Mouse (Mus musculus): Measurements from ENCODE around the gene Tbx21. TPM values are rescaled to one million over a fixed set of nuclear protein-coding genes. Genes with fewer than 3 reads are reported as not detected.

The Tbx21 gene
- total RNA-seq, 1 experiment, result 0.27 TPM

- H3K27ac ChIP-seq (ENCODE audit: insufficient read depth, low read depth, low read length, poor library complexity, severe bottlenecking), result no peak overlapping the region
- H3K36me3 ChIP-seq (ENCODE audit: control insufficient read depth, insufficient read depth, low read length, poor library complexity, severe bottlenecking), result no peaks in the 10 kb centered on the region
- H3K4me1 ChIP-seq (ENCODE audit: control insufficient read depth in 2 of 2, insufficient read depth in 2 of 2, low read length in 2 of 2, poor library complexity in 1 of 2), result peaks cover 0 to 12% of the 10 kb centered on the region in 2 experiments; a peak in 3 of 4 replicates
- no peaks in the 10 kb centered on the region for H3K9me3 ChIP-seq (ENCODE audit: control insufficient read depth, insufficient read depth, low read depth, low read length)
- no peak for DNase-seq (ENCODE audit: low read depth, low spot score)
- peak overlapping the region; percentile 62; the same call in 1 of the 2 replicates for H3K9ac ChIP-seq (ENCODE audit: insufficient read depth, low read depth, low read length, poor library complexity, severe bottlenecking)
- in situ Hi-C loops (cut with MboI; ENCODE audit: low sequenced_read_pairs in 2 of 2, unreplicated experiment in 2 of 2), result no loop called here
- TF ChIP-seq ZNF384 (IDR thresholded peaks at IDR 0.05; ENCODE audit: low read depth, low read length), result no peak
- no peak for TF ChIP-seq CHD2 (IDR thresholded peaks at IDR 0.05; ENCODE audit: low read depth, low read length)
- no peak for TF ChIP-seq MAFK (IDR thresholded peaks at IDR 0.05; ENCODE audit: insufficient read depth, low read depth, low read length)
- no peak for TF ChIP-seq HCFC1 (IDR thresholded peaks at IDR 0.05; ENCODE audit: borderline replicate concordance, insufficient read depth, low read length)
- no peak for TF ChIP-seq ZC3H11A (IDR thresholded peaks at IDR 0.05; ENCODE audit: borderline replicate concordance, low read depth, low read length)
- peak overlapping the region; percentile 59 to 75; a peak in 3 of 4 replicates for H3K4me3 ChIP-seq (ENCODE audit: insufficient read depth in 1 of 2, low read depth in 1 of 2, low read length in 2 of 2, poor library complexity in 1 of 2, severe bottlenecking in 1 of 2)
Measured at GRCm38 (mm10) chr11:97139256-97139655, 24.1 kb upstream of the Tbx21 start.

- Histone ChIP-seq H3K4me3 (ENCODE audit: insufficient read depth in 1 of 2, low read depth in 1 of 2, low read length in 2 of 2, poor library complexity in 1 of 2, severe bottlenecking in 1 of 2) (peak overlapping the region; percentile 59 to 75), H3K9me3 (ENCODE audit: control insufficient read depth, insufficient read depth, low read depth, low read length) (no peaks in the 10 kb centered on the region), H3K4me1 (ENCODE audit: control insufficient read depth in 2 of 2, insufficient read depth in 2 of 2, low read length in 2 of 2, poor library complexity in 1 of 2) (peaks cover 0 to 13% of the 10 kb centered on the region in 2 experiments; a peak in 3 of 4 replicates), H3K36me3 (ENCODE audit: control insufficient read depth, insufficient read depth, low read length, poor library complexity, severe bottlenecking) (no peaks in the 10 kb centered on the region), H3K27ac (ENCODE audit: insufficient read depth, low read depth, low read length, poor library complexity, severe bottlenecking) (no peak overlapping the region), H3K9ac (ENCODE audit: insufficient read depth, low read depth, low read length, poor library complexity, severe bottlenecking) (peak overlapping the region; percentile 62)
- no peak for TF ChIP-seq MAFK (IDR thresholded peaks at IDR 0.05; ENCODE audit: insufficient read depth, low read depth, low read length)
- no peak for TF ChIP-seq HCFC1 (IDR thresholded peaks at IDR 0.05; ENCODE audit: borderline replicate concordance, insufficient read depth, low read length)
- no peak for TF ChIP-seq ZC3H11A (IDR thresholded peaks at IDR 0.05; ENCODE audit: borderline replicate concordance, low read depth, low read length)
- in situ Hi-C loops (cut with MboI; ENCODE audit: low sequenced_read_pairs in 2 of 2, unreplicated experiment in 2 of 2), result no loop called here
- DNase-seq (ENCODE audit: low read depth, low spot score), result no peak
Measured at GRCm38 (mm10) chr11:97138554-97139226, 23.6 kb upstream of the Tbx21 start.

GRCm38 (mm10) chr11:97133270-97133669, 18.1 kb upstream of the Tbx21 start:
- no peak for DNase-seq (ENCODE audit: low read depth, low spot score)
- Histone ChIP-seq H3K27ac (ENCODE audit: insufficient read depth, low read depth, low read length, poor library complexity, severe bottlenecking) (no peak overlapping the region), H3K9ac (ENCODE audit: insufficient read depth, low read depth, low read length, poor library complexity, severe bottlenecking) (no peak overlapping the region), H3K36me3 (ENCODE audit: control insufficient read depth, insufficient read depth, low read length, poor library complexity, severe bottlenecking) (no peaks in the 10 kb centered on the region), H3K4me1 (ENCODE audit: control insufficient read depth in 2 of 2, insufficient read depth in 2 of 2, low read length in 2 of 2, poor library complexity in 1 of 2) (peaks cover 0 to 14% of the 10 kb centered on the region in 2 experiments; a peak in 3 of 4 replicates), H3K4me3 (ENCODE audit: insufficient read depth in 1 of 2, low read depth in 1 of 2, low read length in 2 of 2, poor library complexity in 1 of 2, severe bottlenecking in 1 of 2) (no peak overlapping the region), H3K9me3 (ENCODE audit: control insufficient read depth, insufficient read depth, low read depth, low read length) (no peaks in the 10 kb centered on the region)
- in situ Hi-C loops (cut with MboI; ENCODE audit: low sequenced_read_pairs in 2 of 2, unreplicated experiment in 2 of 2), result no loop called here
- TF ChIP-seq MAFK (IDR thresholded peaks at IDR 0.05; ENCODE audit: insufficient read depth, low read depth, low read length) (no peak), CHD2 (IDR thresholded peaks at IDR 0.05; ENCODE audit: low read depth, low read length) (no peak), ZC3H11A (IDR thresholded peaks at IDR 0.05; ENCODE audit: borderline replicate concordance, low read depth, low read length) (no peak), ZNF384 (IDR thresholded peaks at IDR 0.05; ENCODE audit: low read depth, low read length) (no peak), HCFC1 (IDR thresholded peaks at IDR 0.05; ENCODE audit: borderline replicate concordance, insufficient read depth, low read length) (no peak)

- in situ Hi-C loops (cut with MboI; ENCODE audit: low sequenced_read_pairs in 2 of 2, unreplicated experiment in 2 of 2), result no loop called here
Measured at GRCm38 (mm10) chr11:97132185-97132584, 17.1 kb upstream of the Tbx21 start.

More at GRCm38 (mm10) chr11:97132185-97132584, 17.1 kb upstream of the Tbx21 start:
- Histone ChIP-seq H3K9me3 (ENCODE audit: control insufficient read depth, insufficient read depth, low read depth, low read length) (no peaks in the 10 kb centered on the region), H3K27ac (ENCODE audit: insufficient read depth, low read depth, low read length, poor library complexity, severe bottlenecking) (no peak overlapping the region), H3K4me1 (ENCODE audit: control insufficient read depth in 2 of 2, insufficient read depth in 2 of 2, low read length in 2 of 2, poor library complexity in 1 of 2) (peaks cover 5 to 22% of the 10 kb centered on the region in 2 experiments), H3K4me3 (ENCODE audit: insufficient read depth in 1 of 2, low read depth in 1 of 2, low read length in 2 of 2, poor library complexity in 1 of 2, severe bottlenecking in 1 of 2) (no peak overlapping the region), H3K9ac (ENCODE audit: insufficient read depth, low read depth, low read length, poor library complexity, severe bottlenecking) (no peak overlapping the region), H3K36me3 (ENCODE audit: control insufficient read depth, insufficient read depth, low read length, poor library complexity, severe bottlenecking) (no peaks in the 10 kb centered on the region)
- no peak for TF ChIP-seq ZC3H11A (IDR thresholded peaks at IDR 0.05; ENCODE audit: borderline replicate concordance, low read depth, low read length)
- TF ChIP-seq ZNF384 (IDR thresholded peaks at IDR 0.05; ENCODE audit: low read depth, low read length), result no peak
- DNase-seq (ENCODE audit: low read depth, low spot score), result no peak
